Mouse (Mus musculus): ENCODE measurements around the gene Dand5.

DNA sequence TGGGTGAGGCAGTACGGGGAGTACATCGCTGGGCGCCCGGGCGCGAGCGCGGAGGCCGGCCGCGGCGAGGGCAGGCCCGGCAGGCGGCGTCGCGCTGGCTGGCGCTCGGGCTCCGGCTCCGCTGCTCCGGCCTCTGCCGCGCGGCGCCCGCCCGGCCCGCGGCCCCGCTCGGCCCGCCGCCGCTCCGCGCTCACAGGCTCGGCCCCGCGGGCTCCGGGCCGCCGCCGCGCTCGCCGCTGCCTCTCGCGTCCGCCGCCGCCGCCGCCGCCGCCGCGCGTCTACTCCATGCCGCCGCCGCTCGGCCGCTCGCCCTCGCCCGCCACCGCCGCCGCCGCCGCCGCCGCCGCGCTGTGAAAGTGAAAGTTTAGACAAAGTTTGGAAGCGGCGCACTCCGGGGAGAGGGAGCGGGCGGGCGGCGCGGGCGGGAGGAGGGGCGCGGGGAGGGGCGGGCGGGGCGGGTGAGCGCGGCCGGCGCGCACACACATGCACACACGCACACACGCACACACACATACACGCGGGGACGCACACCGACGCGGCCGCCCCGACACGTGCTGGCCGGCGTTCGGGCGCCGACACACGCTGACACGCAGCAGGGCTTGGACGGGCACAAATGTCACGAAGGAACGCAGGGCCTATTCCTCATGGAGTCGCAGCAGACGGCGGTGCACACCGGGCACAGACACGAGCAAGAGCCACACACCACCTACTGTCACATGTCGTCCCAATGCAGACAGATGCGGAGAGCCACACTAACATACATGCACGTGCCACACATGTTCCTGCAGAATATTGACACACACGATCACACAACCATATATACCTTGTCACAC, 22.4 kb downstream of the Dand5 start, which contains the start of gene Nfix:
- TF ChIP-seq CTCF (IDR thresholded peaks at IDR 0.05; ENCODE audit: borderline replicate concordance, insufficient read depth, low read length) (no peak; the same call in 1 of the 2 replicates), POLR2A (IDR thresholded peaks at IDR 0.05; ENCODE audit: low read depth, low read length) (peak; percentile 47; the same call in 1 of the 2 replicates)
